9 mouse cellular contexts compared by ENCODE assay signal in genomic region chr6:121017436-121018031, GRCm38 (mm10).
DNase-seq lines count a peak whose midpoint lies in the region; ATAC-seq and TF ChIP-seq lines count a peak whose summit lies in the region.
"Had no signal": no experiment of that assay in that cellular context is flagged by ENCODE, and none has a peak within 500 bp of the region (broad histone marks: within the 10 kb centered on the region; RNA-seq: fewer than 3 reads in every experiment).

No protein-coding gene starts in this region.

- no peak overlapping the region for H3K27ac ChIP-seq in intestine, embryonic 16.5 days (ENCODE audit: low read length)
- H3K27ac ChIP-seq in stomach, embryonic 15.5 days, result 0 out of 2 replicates have a peak overlapping the region, but pooled peaks have one; percentile 31
- H3K27ac ChIP-seq in midbrain, postnatal 0 days (ENCODE audit: low read depth, low read length), result no peak overlapping the region
- H3K27ac ChIP-seq: kidney, postnatal 0 days had no signal

- H3K9ac ChIP-seq in intestine, embryonic 16.5 days (ENCODE audit: low read depth, low read length), result no peak overlapping the region
- H3K9ac ChIP-seq in stomach, embryonic 15.5 days, result no peak overlapping the region
- no peak overlapping the region for H3K9ac ChIP-seq in midbrain, postnatal 0 days (replicated peaks; ENCODE audit: low read length, poor library complexity, severe bottlenecking)

- no peak overlapping the region for H3K4me3 ChIP-seq in intestine, embryonic 16.5 days (ENCODE audit: low read length)
- no peak overlapping the region for H3K4me3 ChIP-seq in stomach, embryonic 15.5 days (replicated peaks)
- no peak overlapping the region for H3K4me3 ChIP-seq in midbrain, postnatal 0 days (ENCODE audit: low read depth, low read length)

- ATAC-seq in intestine, embryonic 16.5 days, result peak; percentile 43
- ATAC-seq in stomach, embryonic 15.5 days (ENCODE audit: insufficient read depth, low FRiP score, low read depth), result no peak
- no peak for ATAC-seq in midbrain, postnatal 0 days (ENCODE audit: low FRiP score)
- ATAC-seq in megakaryocyte-erythroid progenitor cell, adult 5-6 weeks (replicated peaks; ENCODE audit: low FRiP score, low TSS enrichment, poor library complexity, severe bottlenecking), result no peak
- no peak for ATAC-seq in monocyte, adult 5-6 weeks (replicated peaks; ENCODE audit: insufficient number of reproducible peaks, low FRiP score, low TSS enrichment, poor library complexity, severe bottlenecking)

- H3K9me3 ChIP-seq in intestine, embryonic 16.5 days (ENCODE audit: control insufficient read depth, low read length), result no peaks in the 10 kb centered on the region
- no peaks in the 10 kb centered on the region for H3K9me3 ChIP-seq in stomach, embryonic 15.5 days
- no peaks in the 10 kb centered on the region for H3K9me3 ChIP-seq in midbrain, postnatal 0 days (ENCODE audit: low read length)

- peak; percentile 36 for DNase-seq in thymus, postnatal 14 days
- DNase-seq in thymus, postnatal 0 days (ENCODE audit: low spot score), result no peak
- DNase-seq in cerebellum, postnatal 14 days, result peak; percentile 53 to 69
- DNase-seq in midbrain, postnatal 0 days (ENCODE audit: low spot score), result no peak

- 47% methylated on average over 12 of the region's 12 CpGs for WGBS in intestine, embryonic 16.5 days
- WGBS in stomach, embryonic 15.5 days, result 50% methylated on average over 12 of the region's 12 CpGs
- WGBS in midbrain, postnatal 0 days, result 77% methylated on average over 12 of the region's 12 CpGs

- peaks cover 6% of the 10 kb centered on the region; the same call in 1 of the 2 replicates for H3K36me3 ChIP-seq in intestine, embryonic 16.5 days (ENCODE audit: control insufficient read depth, insufficient read depth, low read length)
- H3K36me3 ChIP-seq in stomach, embryonic 15.5 days, result peaks cover 15% of the 10 kb centered on the region
- peaks cover 61% of the 10 kb centered on the region for H3K36me3 ChIP-seq in midbrain, postnatal 0 days (ENCODE audit: insufficient read depth, low read length)

- no peaks in the 10 kb centered on the region for H3K4me1 ChIP-seq in intestine, embryonic 16.5 days (ENCODE audit: control insufficient read depth, insufficient read depth, low read length)
- no peaks in the 10 kb centered on the region for H3K4me1 ChIP-seq in stomach, embryonic 15.5 days
- H3K4me1 ChIP-seq in midbrain, postnatal 0 days (ENCODE audit: insufficient read depth, low read length), result no peaks in the 10 kb centered on the region

- H3K27me3 ChIP-seq in intestine, embryonic 16.5 days (replicated peaks; ENCODE audit: control insufficient read depth, insufficient read depth, low read length), result no peaks in the 10 kb centered on the region
- H3K27me3 ChIP-seq in stomach, embryonic 15.5 days (replicated peaks), result no peaks in the 10 kb centered on the region
- H3K27me3 ChIP-seq in midbrain, postnatal 0 days (ENCODE audit: insufficient read depth, low read length), result no peaks in the 10 kb centered on the region

- no peak overlapping the region for H3K4me2 ChIP-seq in intestine, embryonic 16.5 days (ENCODE audit: low read depth, low read length)
- H3K4me2 ChIP-seq in stomach, embryonic 15.5 days, result no peak overlapping the region
- H3K4me2 ChIP-seq in midbrain, postnatal 0 days (ENCODE audit: low read depth, low read length, poor library complexity, severe bottlenecking), result no peak overlapping the region

- TF ChIP-seq CTCF in midbrain, postnatal 0 days (IDR thresholded peaks at IDR 0.05), result no peak

Comparison
In these comparisons a context has a peak if more than half of its experiments do, and no peak if none do; other contexts are left out.
1. DNase-seq: peak in thymus, postnatal 14 days (single experiment) and cerebellum, postnatal 14 days (2 of 2); none in thymus, postnatal 0 days (single experiment) and midbrain, postnatal 0 days (single experiment).